Mouse (Mus musculus) midbrain, embryonic 14.5 days (tissue): ENCODE results near the gene Gm6583. TPM values are rescaled to one million over a fixed set of nuclear protein-coding genes. Genes with fewer than 3 reads are reported as not detected.
A peak's percentile ranks its signal among the peaks of the same experiment; 100 is the strongest.

Source experiments
- ATAC-seq: fragments of 200-750 bp; cut with Nextera tagmentation; 2 replicates; pipeline ENCODE4 v1.8.0; 2017; ENCODE audit warnings: moderate number of reproducible peaks, moderate library complexity; ENCODE audit not compliant: low FRiP score, low TSS enrichment
- DNase-seq: peaks from one replicate; pipeline ENCODE4 v3.0.0-alpha.2; 2015
- H3K27ac ChIP-seq: fragments of 300-500 bp; sonication (generic); replicated peaks from 2 replicates; pipeline ENCODE4 v1.5.1; 2014; ENCODE audit warnings: mild to moderate bottlenecking, low read depth, low read length, moderate library complexity
- H3K27me3 ChIP-seq: fragments of 300-500 bp; sonication (generic); 2 replicates; pipeline ENCODE4 v1.6.1; 2014; ENCODE audit warnings: low read length, control low read depth, mixed read lengths; ENCODE audit not compliant: control insufficient read depth, insufficient read depth
- H3K36me3 ChIP-seq: fragments of 300-500 bp; sonication (generic); 2 replicates; pipeline ENCODE4 v1.6.1; 2014; ENCODE audit warnings: low read length, control low read depth; ENCODE audit not compliant: control insufficient read depth, insufficient read depth
- H3K4me1 ChIP-seq: fragments of 300-500 bp; sonication (generic); 2 replicates; pipeline ENCODE4 v1.6.1; 2014; ENCODE audit warnings: mild to moderate bottlenecking, antibody characterized with exemption, low read length, control low read depth; ENCODE audit not compliant: control insufficient read depth, insufficient read depth
- H3K4me2 ChIP-seq: fragments of 300-500 bp; sonication (generic); 2 replicates; pipeline ENCODE4 v1.6.1; 2014; ENCODE audit warnings: mild to moderate bottlenecking, low read length, moderate library complexity
- H3K4me3 ChIP-seq: fragments of 300-500 bp; sonication (generic); replicated peaks from 2 replicates; pipeline ENCODE4 v1.5.1; 2014; ENCODE audit warnings: low read depth, low read length
- H3K9ac ChIP-seq: fragments of 300-500 bp; sonication (generic); replicated peaks from 2 replicates; pipeline ENCODE4 v1.6.1; 2014; ENCODE audit warnings: mild to moderate bottlenecking, low read length, moderate library complexity
- H3K9me3 ChIP-seq: fragments of 300-500 bp; sonication (generic); 2 replicates; pipeline ENCODE4 v1.6.1; 2016; ENCODE audit warnings: low read length, control low read depth, mixed read lengths; ENCODE audit not compliant: control insufficient read depth
- WGBS: fragments of 180-500 bp; shearing (Covaris S2); extraction: QIAGEN DNeasy Blood & Tissue Kit; methylation state at CpG from one replicate; pipeline ENCODE4 v1.1.7; 2014; 5-methylcytosine and 5-hydroxymethylcytosine counted together
- polyA plus RNA-seq: library from polyadenylated mRNA; unstranded; fragments of >200 nt; fragmentation: Nextera tagmentation; extraction: Ambion mirVana; gene quantifications from 2 replicates; pipeline ENCODE4 v1.2.1, GENCODE M21; 2014

Gene Gm6583
- polyA plus RNA-seq, 1 experiment from 2014 or later, result 0.12 TPM

GRCm38 (mm10) chr5:112360077-112360476 lies 4.2 kb upstream of the Gm6583 start:
- no peak overlapping the region for H3K27ac ChIP-seq
- H3K4me3 ChIP-seq, result no peak overlapping the region
- H3K9ac ChIP-seq, result no peak overlapping the region
- no peak overlapping the region for H3K4me2 ChIP-seq
- H3K9me3 ChIP-seq, result no peaks in the 10 kb centered on the region
- H3K4me1 ChIP-seq, result no peaks in the 10 kb centered on the region
- peaks cover 51% of the 10 kb centered on the region for H3K36me3 ChIP-seq
- DNase-seq (no peak), ATAC-seq (no peak)
- 95% methylated on average over 3 of the region's 3 CpGs for WGBS
- no peaks in the 10 kb centered on the region for H3K27me3 ChIP-seq

GRCm38 (mm10) chr5:112359520-112359919 lies 3.7 kb upstream of the Gm6583 start:
- no peaks in the 10 kb centered on the region for H3K4me1 ChIP-seq
- H3K4me2 ChIP-seq, result no peak overlapping the region
- no peak overlapping the region for H3K4me3 ChIP-seq
- 96% methylated on average over 4 of the region's 4 CpGs for WGBS
- no peak overlapping the region for H3K27ac ChIP-seq
- DNase-seq (no peak), ATAC-seq (no peak)
- peaks cover 51% of the 10 kb centered on the region for H3K36me3 ChIP-seq
- H3K9me3 ChIP-seq, result no peaks in the 10 kb centered on the region
- H3K27me3 ChIP-seq, result no peaks in the 10 kb centered on the region
- H3K9ac ChIP-seq, result no peak overlapping the region

- no peaks in the 10 kb centered on the region for H3K9me3 ChIP-seq
- H3K27me3 ChIP-seq, result no peaks in the 10 kb centered on the region
- H3K4me1 ChIP-seq, result no peaks in the 10 kb centered on the region
- DNase-seq (no peak), ATAC-seq (no peak)
- H3K27ac ChIP-seq, result no peak overlapping the region
- 96% methylated on average over 9 of the region's 9 CpGs for WGBS
- H3K4me2 ChIP-seq, result no peak overlapping the region
- H3K4me3 ChIP-seq, result no peak overlapping the region
- H3K9ac ChIP-seq, result no peak overlapping the region
- peaks cover 47% of the 10 kb centered on the region for H3K36me3 ChIP-seq
Observed at GRCm38 (mm10) chr5:112356322-112356721, 489 bp upstream of the Gm6583 start.

- Histone ChIP-seq H3K4me1 (no peaks in the 10 kb centered on the region), H3K4me3 (no peak overlapping the region), H3K27ac (no peak overlapping the region), H3K9ac (no peak overlapping the region), H3K27me3 (no peaks in the 10 kb centered on the region), H3K9me3 (no peaks in the 10 kb centered on the region), H3K4me2 (no peak overlapping the region), H3K36me3 (peaks cover 54% of the 10 kb centered on the region)
- WGBS, result 93% methylated on average over 6 of the region's 6 CpGs
- DNase-seq (no peak), ATAC-seq (no peak)
Observed at GRCm38 (mm10) chr5:112355493-112355892, 340 bp downstream of the Gm6583 start.

GRCm38 (mm10) chr5:112349169-112349568 lies 6.7 kb downstream of the Gm6583 start:
- Histone ChIP-seq H3K27ac (no peak overlapping the region), H3K36me3 (peaks cover 69% of the 10 kb centered on the region), H3K4me1 (0 out of 2 replicates have a peak, but pooled peaks cover 6% of the 10 kb centered on the region), H3K27me3 (no peaks in the 10 kb centered on the region), H3K4me3 (no peak overlapping the region), H3K9me3 (no peaks in the 10 kb centered on the region), H3K4me2 (no peak overlapping the region), H3K9ac (no peak overlapping the region)
- DNase-seq (no peak), ATAC-seq (no peak)
- 95% methylated on average over 8 of the region's 8 CpGs for WGBS

GRCm38 (mm10) chr5:112346211-112346965 lies 9.4 kb downstream of the Gm6583 start:
- H3K4me1 ChIP-seq, result peaks cover 22% of the 10 kb centered on the region
- no peaks in the 10 kb centered on the region for H3K27me3 ChIP-seq
- 0 out of 2 replicates have a peak overlapping the region, but pooled peaks have one; percentile 9 for H3K9ac ChIP-seq
- H3K4me2 ChIP-seq, result no peak overlapping the region
- H3K27ac ChIP-seq, result no peak overlapping the region
- DNase-seq, result no peak
- whole genome bisulfite sequencing, result 86% methylated on average over 16 of the region's 16 CpGs
- H3K4me3 ChIP-seq, result no peak overlapping the region
- no peaks in the 10 kb centered on the region for H3K9me3 ChIP-seq
- peaks cover 49% of the 10 kb centered on the region for H3K36me3 ChIP-seq
- no peak for ATAC-seq

GRCm38 (mm10) chr5:112344092-112344960 lies 11.5 kb downstream of the Gm6583 start:
- Histone ChIP-seq H3K9ac (no peak overlapping the region), H3K36me3 (peaks cover 40% of the 10 kb centered on the region), H3K27me3 (no peaks in the 10 kb centered on the region), H3K4me3 (no peak overlapping the region), H3K9me3 (no peaks in the 10 kb centered on the region), H3K27ac (no peak overlapping the region), H3K4me1 (peaks cover 22% of the 10 kb centered on the region), H3K4me2 (no peak overlapping the region)
- DNase-seq (no peak), ATAC-seq (no peak)
- 86% methylated on average over 6 of the region's 6 CpGs for WGBS

GRCm38 (mm10) chr5:112343205-112343595 lies 12.6 kb downstream of the Gm6583 start:
- DNase-seq, result no peak
- H3K4me2 ChIP-seq, result peak overlapping the region; percentile 65
- H3K36me3 ChIP-seq, result peaks cover 38% of the 10 kb centered on the region
- H3K4me1 ChIP-seq, result peaks cover 22% of the 10 kb centered on the region
- peak overlapping the region; percentile 82 for H3K9ac ChIP-seq
- ATAC-seq, result peak; percentile 67
- peak overlapping the region; percentile 72 for H3K27ac ChIP-seq
- no peaks in the 10 kb centered on the region for H3K27me3 ChIP-seq
- peak overlapping the region; percentile 90 for H3K4me3 ChIP-seq
- no peaks in the 10 kb centered on the region for H3K9me3 ChIP-seq
- WGBS, result under 1% methylated on average over 22 of the region's 24 CpGs
